Mouse (Mus musculus) midbrain, embryonic 12.5 days (tissue): ENCODE measurements at regions not wholly inside any gene's neighbourhood (a gene's known extent, or its start where the extent isn't known, plus 50 kb on each side); places are given as distances from the start of the nearest gene placed in this dataset.

Experiments
- ATAC-seq: fragments of 200-750 bp; cut with Nextera tagmentation; 2 replicates; pipeline ENCODE4 v1.8.0; 2017; ENCODE audit warnings: low read depth, moderate TSS enrichment, moderate library complexity; ENCODE audit not compliant: low FRiP score
- H3K27ac ChIP-seq: fragments of 300-500 bp; sonication (generic); replicated peaks from 2 replicates; pipeline ENCODE4 v1.5.1; 2016; ENCODE audit warnings: mild to moderate bottlenecking
- H3K27me3 ChIP-seq: fragments of 300-500 bp; sonication (generic); 2 replicates; pipeline ENCODE4 v1.6.1; 2016; ENCODE audit warnings: mild to moderate bottlenecking
- H3K36me3 ChIP-seq: fragments of 300-500 bp; sonication (generic); 2 replicates; pipeline ENCODE4 v1.6.1; 2016
- H3K4me1 ChIP-seq: fragments of 300-500 bp; sonication (generic); 2 replicates; pipeline ENCODE4 v1.6.1; 2016
- H3K4me2 ChIP-seq: fragments of 300-500 bp; sonication (generic); replicated peaks from 2 replicates; pipeline ENCODE4 v1.6.1; 2016; ENCODE audit warnings: mild to moderate bottlenecking, moderate library complexity
- H3K4me3 ChIP-seq: fragments of 300-500 bp; sonication (generic); 2 replicates; pipeline ENCODE4 v1.5.1; 2016; ENCODE audit warnings: mild to moderate bottlenecking
- H3K9ac ChIP-seq: fragments of 300-500 bp; sonication (generic); replicated peaks from 2 replicates; pipeline ENCODE4 v1.6.1; 2016; ENCODE audit warnings: mild to moderate bottlenecking, moderate library complexity
- H3K9me3 ChIP-seq: fragments of 300-500 bp; sonication (generic); 2 replicates; pipeline ENCODE4 v1.6.1; 2016; ENCODE audit warnings: mild to moderate bottlenecking
- WGBS: fragments of 180-500 bp; shearing (Covaris S2); methylation state at CpG from one replicate; pipeline ENCODE4 v1.1.7; 2016; 5-methylcytosine and 5-hydroxymethylcytosine counted together

- no peak overlapping the region for H3K4me3 ChIP-seq
- no peak overlapping the region for H3K4me2 ChIP-seq
- ATAC-seq = no peak
- no peak overlapping the region for H3K27ac ChIP-seq
- H3K4me1 ChIP-seq = no peaks in the 10 kb centered on the region
- H3K9me3 ChIP-seq = no peaks in the 10 kb centered on the region
- H3K36me3 ChIP-seq = no peaks in the 10 kb centered on the region
- H3K9ac ChIP-seq = no peak overlapping the region
- WGBS = 23% methylated on average over 3 of the region's 3 CpGs
- H3K27me3 ChIP-seq = no peaks in the 10 kb centered on the region
These were observed 296.0 kb upstream of the Slc35b3 start for GRCm38 (mm10) chr13:39256708-39257107.

DNA sequence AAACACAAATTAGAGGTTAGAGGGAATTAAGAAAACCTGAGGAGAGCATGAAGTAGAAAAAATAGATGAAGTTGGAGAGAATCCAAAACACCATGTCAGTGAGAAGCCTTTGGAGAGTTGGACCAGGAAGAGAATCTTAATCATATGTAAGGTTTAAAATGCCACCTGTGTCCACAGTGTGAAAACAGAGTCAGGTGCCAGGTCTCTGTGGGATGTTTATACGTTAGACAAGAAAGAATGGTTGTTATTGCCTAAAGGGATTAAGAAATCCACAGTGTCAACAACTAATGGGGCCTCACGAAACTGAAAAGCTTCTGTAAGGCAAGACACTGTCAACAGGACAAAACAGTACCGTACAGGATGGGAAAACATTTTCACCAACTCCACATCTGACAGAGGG, 294.7 kb upstream of the Slc35b3 start:
- no peak overlapping the region for H3K4me2 ChIP-seq
- H3K27me3 ChIP-seq = no peaks in the 10 kb centered on the region
- H3K9ac ChIP-seq = no peak overlapping the region
- H3K4me1 ChIP-seq = no peaks in the 10 kb centered on the region
- no peaks in the 10 kb centered on the region for H3K9me3 ChIP-seq
- no peak overlapping the region for H3K4me3 ChIP-seq
- no peaks in the 10 kb centered on the region for H3K36me3 ChIP-seq
- 67% methylated on average over 3 of the region's 3 CpGs for WGBS
- no peak for ATAC-seq
- H3K27ac ChIP-seq = no peak overlapping the region

GRCm38 (mm10) chr13:39252591-39252990, 291.9 kb upstream of the Slc35b3 start:
- H3K27me3 ChIP-seq = no peaks in the 10 kb centered on the region
- no peak overlapping the region for H3K9ac ChIP-seq
- no peak for ATAC-seq
- no peaks in the 10 kb centered on the region for H3K4me1 ChIP-seq
- H3K9me3 ChIP-seq = no peaks in the 10 kb centered on the region
- no peak overlapping the region for H3K27ac ChIP-seq
- no peak overlapping the region for H3K4me3 ChIP-seq
- H3K36me3 ChIP-seq = no peaks in the 10 kb centered on the region
- no peak overlapping the region for H3K4me2 ChIP-seq
- 86% methylated on average over 3 of the region's 3 CpGs for WGBS

DNA sequence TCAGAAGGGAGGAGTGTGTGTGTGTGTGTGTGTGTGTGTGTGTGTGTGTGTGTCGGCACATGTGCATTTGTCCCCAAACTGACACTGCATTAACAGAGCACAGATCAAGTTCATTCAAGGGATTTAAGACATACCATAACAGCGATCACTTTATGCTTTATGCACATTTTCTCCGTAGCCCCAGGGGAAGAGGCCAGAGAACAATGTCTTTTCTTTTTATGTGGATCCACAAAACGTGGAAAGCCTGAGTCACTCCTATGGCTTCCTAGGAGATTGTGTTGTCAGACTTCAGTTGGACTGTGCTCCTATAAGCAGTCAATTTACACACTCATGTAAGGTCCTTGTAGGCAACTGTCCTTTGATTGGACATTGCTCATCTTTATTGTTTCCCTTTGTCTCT, 289.4 kb upstream of the Slc35b3 start:
- WGBS = 67% methylated on average over 4 of the region's 4 CpGs
- ATAC-seq = no peak
- no peaks in the 10 kb centered on the region for H3K27me3 ChIP-seq
- no peak overlapping the region for H3K4me2 ChIP-seq
- no peak overlapping the region for H3K4me3 ChIP-seq
- no peaks in the 10 kb centered on the region for H3K4me1 ChIP-seq
- H3K9me3 ChIP-seq = no peaks in the 10 kb centered on the region
- no peaks in the 10 kb centered on the region for H3K36me3 ChIP-seq
- H3K9ac ChIP-seq = no peak overlapping the region
- H3K27ac ChIP-seq = no peak overlapping the region

- Histone ChIP-seq H3K4me1 (no peaks in the 10 kb centered on the region), H3K36me3 (no peaks in the 10 kb centered on the region), H3K4me2 (no peak overlapping the region), H3K4me3 (no peak overlapping the region), H3K9ac (no peak overlapping the region), H3K27me3 (no peaks in the 10 kb centered on the region), H3K9me3 (no peaks in the 10 kb centered on the region), H3K27ac (no peak overlapping the region)
- ATAC-seq = no peak
- 80% methylated on average over 4 of the region's 4 CpGs for WGBS
These were observed 266.2 kb upstream of the Slc35b3 start for GRCm38 (mm10) chr13:39226829-39227228.

- no peak overlapping the region for H3K4me3 ChIP-seq
- H3K4me2 ChIP-seq = no peak overlapping the region
- no peaks in the 10 kb centered on the region for H3K36me3 ChIP-seq
- 69% methylated on average over 6 of the region's 6 CpGs for WGBS
- H3K9me3 ChIP-seq = no peaks in the 10 kb centered on the region
- no peaks in the 10 kb centered on the region for H3K4me1 ChIP-seq
- ATAC-seq = no peak
- no peak overlapping the region for H3K27ac ChIP-seq
- no peaks in the 10 kb centered on the region for H3K27me3 ChIP-seq
- H3K9ac ChIP-seq = no peak overlapping the region
These were observed 265.0 kb upstream of the Slc35b3 start for GRCm38 (mm10) chr13:39225651-39226050.

DNA sequence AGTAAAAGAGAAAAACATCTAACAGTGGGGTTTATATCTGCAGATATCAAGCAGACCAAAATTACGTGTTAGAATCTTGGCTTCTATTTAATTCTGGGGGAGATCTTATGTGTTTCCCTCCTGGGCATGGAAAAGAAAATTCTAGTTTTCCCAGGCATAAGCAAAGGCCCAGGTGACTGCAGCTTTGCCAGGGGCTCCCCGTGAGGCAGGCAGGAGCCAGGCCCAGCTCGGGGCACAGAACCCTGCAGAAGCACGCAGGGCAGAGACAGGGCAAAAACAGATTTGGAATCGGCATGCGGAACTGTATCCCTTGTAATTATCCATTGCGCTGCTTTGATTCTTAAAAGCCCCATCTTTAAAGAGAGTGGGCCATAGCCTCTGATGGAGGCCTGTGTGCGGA, 250.4 kb upstream of the Slc35b3 start:
- Histone ChIP-seq H3K27me3 (no peaks in the 10 kb centered on the region), H3K9me3 (no peaks in the 10 kb centered on the region), H3K9ac (no peak overlapping the region), H3K4me1 (no peaks in the 10 kb centered on the region), H3K4me3 (no peak overlapping the region), H3K27ac (no peak overlapping the region), H3K36me3 (no peaks in the 10 kb centered on the region), H3K4me2 (no peak overlapping the region)
- 72% methylated on average over 8 of the region's 8 CpGs for whole genome bisulfite sequencing
- ATAC-seq = no peak

DNA sequence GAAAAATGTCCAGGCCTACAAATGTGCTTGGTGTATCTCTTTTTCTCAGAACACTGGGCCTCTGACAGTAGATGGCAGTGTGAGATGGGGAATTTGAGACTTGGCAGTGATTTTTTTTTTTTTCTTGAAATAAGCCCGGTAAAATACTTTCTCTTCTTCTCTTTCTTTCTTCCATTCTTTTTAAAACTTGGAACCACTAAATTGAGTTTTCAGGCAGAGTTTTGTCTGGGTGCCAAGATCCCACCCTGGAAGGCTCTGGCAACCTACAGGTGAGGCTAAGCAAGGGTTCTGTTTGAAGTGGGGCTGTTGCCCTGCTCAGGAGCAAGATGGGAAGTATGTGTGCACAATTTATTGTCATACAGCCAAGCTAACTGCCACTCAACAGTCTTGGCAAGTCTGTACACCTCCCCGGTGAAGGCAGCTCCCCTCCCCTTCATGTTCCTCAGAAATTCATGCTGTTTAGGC, 223.1 kb upstream of the Slc35b3 start:
- Histone ChIP-seq H3K4me2 (no peak overlapping the region), H3K4me3 (no peak overlapping the region), H3K4me1 (no peaks in the 10 kb centered on the region), H3K27me3 (no peaks in the 10 kb centered on the region), H3K27ac (no peak overlapping the region), H3K9me3 (no peaks in the 10 kb centered on the region), H3K9ac (no peak overlapping the region), H3K36me3 (no peaks in the 10 kb centered on the region)
- no peak for ATAC-seq
- WGBS = 52% methylated on average over 2 of the region's 2 CpGs

GRCm38 (mm10) chr13:39161980-39162379, 201.3 kb upstream of the Slc35b3 start:
- Histone ChIP-seq H3K9ac (no peak overlapping the region), H3K36me3 (no peaks in the 10 kb centered on the region), H3K4me2 (no peak overlapping the region), H3K4me1 (no peaks in the 10 kb centered on the region), H3K27ac (no peak overlapping the region), H3K9me3 (no peaks in the 10 kb centered on the region), H3K4me3 (no peak overlapping the region), H3K27me3 (no peaks in the 10 kb centered on the region)
- WGBS = 62% methylated on average over 2 of the region's 2 CpGs
- ATAC-seq = no peak

DNA sequence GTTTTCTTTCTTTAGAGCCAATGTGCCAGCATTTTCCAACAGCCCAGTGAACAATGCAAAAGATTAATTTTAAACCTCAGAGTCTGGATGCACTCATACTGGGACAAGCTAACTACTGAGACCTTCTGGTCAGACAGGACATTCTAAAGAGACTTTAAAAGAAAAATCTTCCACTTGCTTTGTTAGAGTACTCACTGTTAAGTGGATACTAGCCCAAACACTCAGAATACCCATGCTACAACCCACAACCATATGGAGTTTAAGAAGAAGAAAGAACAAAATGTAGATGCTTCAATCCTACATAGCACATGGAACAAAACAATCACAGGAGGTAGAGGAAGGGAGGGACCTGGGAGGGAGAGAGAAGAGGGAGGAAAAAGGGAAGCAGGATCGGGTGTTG, 167.3 kb upstream of the Slc35b3 start:
- WGBS = 76% methylated on average over 1 of the region's 1 CpGs

GRCm38 (mm10) chr13:39092058-39092457, 131.4 kb upstream of the Slc35b3 start:
- Histone ChIP-seq H3K36me3 (no peaks in the 10 kb centered on the region), H3K4me1 (no peaks in the 10 kb centered on the region), H3K27me3 (no peaks in the 10 kb centered on the region), H3K9ac (no peak overlapping the region), H3K4me3 (no peak overlapping the region), H3K9me3 (no peaks in the 10 kb centered on the region), H3K27ac (no peak overlapping the region), H3K4me2 (no peak overlapping the region)
- WGBS = 88% methylated on average over 2 of the region's 2 CpGs
- ATAC-seq = no peak

More for the DNA sequence above, 167.3 kb upstream of the Slc35b3 start:
- H3K4me3 ChIP-seq = no peak overlapping the region
- H3K27ac ChIP-seq = no peak overlapping the region
- H3K9ac ChIP-seq = no peak overlapping the region
- no peak for ATAC-seq
- no peaks in the 10 kb centered on the region for H3K36me3 ChIP-seq
- H3K9me3 ChIP-seq = no peaks in the 10 kb centered on the region
- H3K27me3 ChIP-seq = no peaks in the 10 kb centered on the region
- H3K4me1 ChIP-seq = no peaks in the 10 kb centered on the region
- no peak overlapping the region for H3K4me2 ChIP-seq

GRCm38 (mm10) chr13:39084544-39084943, 123.9 kb upstream of the Slc35b3 start:
- peak; percentile 66 for ATAC-seq
- no peaks in the 10 kb centered on the region for H3K27me3 ChIP-seq
- WGBS = 68% methylated on average over 5 of the region's 5 CpGs

GRCm38 (mm10) chr13:39074211-39074610, 113.5 kb upstream of the Slc35b3 start:
- WGBS = 83% methylated on average over 2 of the region's 2 CpGs
- H3K27me3 ChIP-seq = no peaks in the 10 kb centered on the region

More at GRCm38 (mm10) chr13:39084544-39084943, 123.9 kb upstream of the Slc35b3 start:
- H3K9me3 ChIP-seq = no peaks in the 10 kb centered on the region
- no peaks in the 10 kb centered on the region for H3K4me1 ChIP-seq
- no peak overlapping the region for H3K9ac ChIP-seq
- no peaks in the 10 kb centered on the region for H3K36me3 ChIP-seq
- H3K4me2 ChIP-seq = no peak overlapping the region
- H3K4me3 ChIP-seq = no peak overlapping the region
- no peak overlapping the region for H3K27ac ChIP-seq

More at GRCm38 (mm10) chr13:39074211-39074610, 113.5 kb upstream of the Slc35b3 start:
- H3K4me2 ChIP-seq = no peak overlapping the region
- no peaks in the 10 kb centered on the region for H3K4me1 ChIP-seq
- no peak overlapping the region for H3K9ac ChIP-seq
- H3K36me3 ChIP-seq = no peaks in the 10 kb centered on the region
- H3K4me3 ChIP-seq = no peak overlapping the region
- no peaks in the 10 kb centered on the region for H3K9me3 ChIP-seq
- ATAC-seq = no peak
- H3K27ac ChIP-seq = no peak overlapping the region
